Mouse (Mus musculus) heart, postnatal 0 days (tissue): ENCODE measurements around the gene Fermt2.

Experiments used
- CTCF ChIP-seq: IDR thresholded peaks from 2 replicates; pipeline ENCODE4 v1.5.1; 2016; ENCODE audit warnings: antibody characterized with exemption, control low read depth, low read depth
- EP300 ChIP-seq: IDR thresholded peaks from 2 replicates; pipeline ENCODE4 v1.6.1; 2016; ENCODE audit warnings: antibody characterized with exemption, low read depth

- TF ChIP-seq CTCF (no peak), EP300 (no peak)
Observed at GRCm38 (mm10) chr14:45504422-45505113, 25.4 kb downstream of the Fermt2 start.
